Mouse (Mus musculus): Measurements from ENCODE around the gene Insig2. TPM values are rescaled to one million over a fixed set of nuclear protein-coding genes. Genes with fewer than 3 reads are reported as not detected.

The Insig2 gene
- polyA plus RNA-seq, 1 experiment from 2014 or later, result 17.6 TPM

- no peak for DNase-seq (ENCODE audit: low spot score)
- Histone ChIP-seq H3K4me1 (replicated peaks) (no peaks in the 10 kb centered on the region), H3K27me3 (ENCODE audit: insufficient read depth, poor library complexity, severe bottlenecking) (no peaks in the 10 kb centered on the region), H3K36me3 (peaks cover 34% of the 10 kb centered on the region), H3K9me3 (no peaks in the 10 kb centered on the region), H3K27ac (no peak overlapping the region), H3K4me3 (no peak overlapping the region)
- WGBS, result 92% methylated on average over 1 of the region's 1 CpGs
These were observed 19.2 kb downstream of the Insig2 start for GRCm38 (mm10) chr1:121313181-121313580.

- Histone ChIP-seq H3K4me3 (no peak overlapping the region), H3K4me1 (replicated peaks) (no peaks in the 10 kb centered on the region), H3K27me3 (ENCODE audit: insufficient read depth, poor library complexity, severe bottlenecking) (no peaks in the 10 kb centered on the region), H3K27ac (no peak overlapping the region), H3K9me3 (no peaks in the 10 kb centered on the region), H3K36me3 (peaks cover 34% of the 10 kb centered on the region)
- no peak for DNase-seq (ENCODE audit: low spot score)
- 96% methylated on average over 4 of the region's 4 CpGs for WGBS
These were observed 20.1 kb downstream of the Insig2 start for GRCm38 (mm10) chr1:121312326-121312725.

GRCm38 (mm10) chr1:121296717-121297255 is 35.6 kb downstream of the Insig2 start:
- no peak for DNase-seq (ENCODE audit: low spot score)
- no peak overlapping the region for H3K27ac ChIP-seq

GRCm38 (mm10) chr1:121293571-121293970 is 38.8 kb downstream of the Insig2 start:
- no peak for DNase-seq (ENCODE audit: low spot score)
- H3K4me3 ChIP-seq, result no peak overlapping the region
- 0 out of 2 replicates have a peak, but pooled peaks cover 4% of the 10 kb centered on the region for H3K4me1 ChIP-seq (replicated peaks)
- WGBS, result 67% methylated on average over 3 of the region's 3 CpGs
- H3K27ac ChIP-seq, result no peak overlapping the region
- H3K9me3 ChIP-seq, result no peaks in the 10 kb centered on the region
- H3K36me3 ChIP-seq, result no peaks in the 10 kb centered on the region
- no peaks in the 10 kb centered on the region for H3K27me3 ChIP-seq (ENCODE audit: insufficient read depth, poor library complexity, severe bottlenecking)

More at GRCm38 (mm10) chr1:121296717-121297255, 35.6 kb downstream of the Insig2 start:
- no peaks in the 10 kb centered on the region for H3K27me3 ChIP-seq (ENCODE audit: insufficient read depth, poor library complexity, severe bottlenecking)
- H3K4me1 ChIP-seq (replicated peaks), result 0 out of 2 replicates have a peak, but pooled peaks cover 4% of the 10 kb centered on the region
- no peak overlapping the region for H3K4me3 ChIP-seq
- peaks cover 13% of the 10 kb centered on the region; the same call in 1 of the 2 replicates for H3K36me3 ChIP-seq
- H3K9me3 ChIP-seq, result no peaks in the 10 kb centered on the region
- 82% methylated on average over 5 of the region's 5 CpGs for WGBS

- Histone ChIP-seq H3K9me3 (no peaks in the 10 kb centered on the region), H3K4me3 (no peak overlapping the region), H3K36me3 (no peaks in the 10 kb centered on the region), H3K4me1 (replicated peaks) (no peaks in the 10 kb centered on the region), H3K27ac (no peak overlapping the region), H3K27me3 (ENCODE audit: insufficient read depth, poor library complexity, severe bottlenecking) (no peaks in the 10 kb centered on the region)
- no peak for DNase-seq (ENCODE audit: low spot score)
- 83% methylated on average over 10 of the region's 10 CpGs for WGBS
These were observed 41.5 kb downstream of the Insig2 start for GRCm38 (mm10) chr1:121290841-121291240.

GRCm38 (mm10) chr1:121290340-121290739 is 42.0 kb downstream of the Insig2 start:
- H3K4me3 ChIP-seq, result no peak overlapping the region
- H3K9me3 ChIP-seq, result no peaks in the 10 kb centered on the region
- WGBS, result 77% methylated on average over 5 of the region's 5 CpGs
- no peak for DNase-seq (ENCODE audit: low spot score)
- H3K36me3 ChIP-seq, result no peaks in the 10 kb centered on the region
- H3K27me3 ChIP-seq (ENCODE audit: insufficient read depth, poor library complexity, severe bottlenecking), result no peaks in the 10 kb centered on the region
- H3K4me1 ChIP-seq (replicated peaks), result no peaks in the 10 kb centered on the region
- no peak overlapping the region for H3K27ac ChIP-seq

- H3K9me3 ChIP-seq, result no peaks in the 10 kb centered on the region
- no peaks in the 10 kb centered on the region for H3K27me3 ChIP-seq (ENCODE audit: insufficient read depth, poor library complexity, severe bottlenecking)
- H3K36me3 ChIP-seq, result no peaks in the 10 kb centered on the region
- DNase-seq (ENCODE audit: low spot score), result no peak
- H3K4me3 ChIP-seq, result no peak overlapping the region
- H3K27ac ChIP-seq, result no peak overlapping the region
- WGBS, result 96% methylated on average over 2 of the region's 2 CpGs
- H3K4me1 ChIP-seq (replicated peaks), result no peaks in the 10 kb centered on the region
These were observed 48.2 kb downstream of the Insig2 start for GRCm38 (mm10) chr1:121284197-121284596.

GRCm38 (mm10) chr1:121280501-121280900 is 51.9 kb downstream of the Insig2 start:
- no peaks in the 10 kb centered on the region for H3K4me1 ChIP-seq (replicated peaks)
- DNase-seq (ENCODE audit: low spot score), result no peak
- H3K36me3 ChIP-seq, result no peaks in the 10 kb centered on the region
- WGBS, result 88% methylated on average over 1 of the region's 1 CpGs
- H3K27me3 ChIP-seq (ENCODE audit: insufficient read depth, poor library complexity, severe bottlenecking), result no peaks in the 10 kb centered on the region
- no peak overlapping the region for H3K4me3 ChIP-seq
- H3K9me3 ChIP-seq, result no peaks in the 10 kb centered on the region
- no peak overlapping the region for H3K27ac ChIP-seq

GRCm38 (mm10) chr1:121278370-121278769 is 54.0 kb downstream of the Insig2 start:
- H3K4me3 ChIP-seq, result no peak overlapping the region
- 79% methylated on average over 3 of the region's 3 CpGs for WGBS

GRCm38 (mm10) chr1:121277466-121277865 is 54.9 kb downstream of the Insig2 start:
- no peaks in the 10 kb centered on the region for H3K9me3 ChIP-seq
- WGBS, result 84% methylated on average over 4 of the region's 4 CpGs
- no peaks in the 10 kb centered on the region for H3K27me3 ChIP-seq (ENCODE audit: insufficient read depth, poor library complexity, severe bottlenecking)
- H3K4me3 ChIP-seq, result no peak overlapping the region
- DNase-seq (ENCODE audit: low spot score), result no peak
- H3K36me3 ChIP-seq, result no peaks in the 10 kb centered on the region
- H3K4me1 ChIP-seq (replicated peaks), result no peaks in the 10 kb centered on the region
- H3K27ac ChIP-seq, result no peak overlapping the region

More at GRCm38 (mm10) chr1:121278370-121278769, 54.0 kb downstream of the Insig2 start:
- no peaks in the 10 kb centered on the region for H3K36me3 ChIP-seq
- no peak overlapping the region for H3K27ac ChIP-seq
- H3K27me3 ChIP-seq (ENCODE audit: insufficient read depth, poor library complexity, severe bottlenecking), result no peaks in the 10 kb centered on the region
- H3K4me1 ChIP-seq (replicated peaks), result no peaks in the 10 kb centered on the region
- H3K9me3 ChIP-seq, result no peaks in the 10 kb centered on the region
- DNase-seq (ENCODE audit: low spot score), result no peak

GRCm38 (mm10) chr1:121275961-121276506 is 56.4 kb downstream of the Insig2 start:
- Histone ChIP-seq H3K4me3 (no peak overlapping the region), H3K9me3 (no peaks in the 10 kb centered on the region), H3K27ac (no peak overlapping the region), H3K27me3 (ENCODE audit: insufficient read depth, poor library complexity, severe bottlenecking) (no peaks in the 10 kb centered on the region), H3K36me3 (no peaks in the 10 kb centered on the region), H3K4me1 (replicated peaks) (no peaks in the 10 kb centered on the region)
- 75% methylated on average over 3 of the region's 3 CpGs for WGBS
- no peak for DNase-seq (ENCODE audit: low spot score)

GRCm38 (mm10) chr1:121260171-121260741 is 72.1 kb downstream of the Insig2 start:
- peak; percentile 11 for DNase-seq (ENCODE audit: low spot score)
- no peak overlapping the region for H3K4me3 ChIP-seq
- no peaks in the 10 kb centered on the region for H3K9me3 ChIP-seq
- no peak overlapping the region for H3K27ac ChIP-seq
- no peaks in the 10 kb centered on the region for H3K36me3 ChIP-seq
- WGBS, result 71% methylated on average over 9 of the region's 9 CpGs
- no peaks in the 10 kb centered on the region for H3K27me3 ChIP-seq (ENCODE audit: insufficient read depth, poor library complexity, severe bottlenecking)
- no peaks in the 10 kb centered on the region for H3K4me1 ChIP-seq (replicated peaks)

Measured in hindbrain, embryonic 10.5 days (tissue).